Mouse (Mus musculus) ES-Bruce4 (cell line): ENCODE data around the gene Nagk.

Experiments used
- CTCF ChIP-seq: IDR thresholded peaks from one replicate; pipeline ENCODE4 v1.8.1; 2011; ENCODE audit warnings: low read depth, low read length
- POLR2A ChIP-seq: IDR thresholded peaks from one replicate; pipeline ENCODE4 v1.8.1; 2011; ENCODE audit warnings: low read length; ENCODE audit not compliant: insufficient read depth

DNA sequence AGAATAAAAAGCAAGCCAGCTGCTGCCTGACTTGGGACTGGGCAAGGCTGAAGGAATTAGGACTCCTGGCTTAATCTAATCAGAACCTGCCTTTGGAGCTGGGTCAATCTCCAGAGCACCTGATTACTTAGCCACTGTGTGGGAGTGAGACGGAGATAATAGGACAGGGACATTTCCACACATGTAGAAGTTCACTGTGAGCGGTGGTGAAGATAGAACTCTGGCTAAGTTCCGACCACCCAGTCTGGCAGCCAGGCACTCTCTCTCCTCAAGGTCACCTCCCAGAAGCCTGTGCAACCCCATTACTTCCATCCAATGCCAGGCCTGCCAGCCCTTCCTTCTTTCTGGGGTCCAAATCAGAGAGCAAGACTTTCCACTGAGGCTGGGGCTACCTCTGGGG lies 27.8 kb upstream of the Nagk start:
- TF ChIP-seq CTCF (no peak), POLR2A (no peak)
